Mouse (Mus musculus) kidney, adult 8-10 months (tissue): ENCODE data around the gene Bckdk.

Source experiments
- DNase-seq, 2 experiments: peaks; one replicate each; pipeline ENCODE4 v3.0.0; 2022

Bckdk gene

DNA sequence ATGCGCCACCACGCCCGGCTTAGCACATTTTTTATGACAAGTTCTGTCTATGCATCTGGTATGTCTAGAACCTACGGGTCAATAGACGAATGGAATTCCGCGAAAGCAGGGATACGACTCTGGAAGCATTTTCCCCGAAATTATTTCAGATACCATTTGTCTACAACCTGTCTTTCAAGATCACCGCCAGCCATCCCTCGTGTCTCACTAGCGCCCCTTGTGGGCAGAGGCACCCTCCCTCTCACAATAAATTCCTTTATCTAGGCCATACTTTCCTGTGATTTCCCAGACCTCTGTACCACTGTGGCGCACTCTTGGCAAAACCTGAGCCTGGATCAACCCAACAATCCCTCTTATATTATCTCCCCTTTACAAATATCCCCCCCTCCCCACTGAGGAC is 7.5 kb upstream of the Bckdk start:
- DNase-seq: peak in 1 of 2 experiments; percentile 69

DNA sequence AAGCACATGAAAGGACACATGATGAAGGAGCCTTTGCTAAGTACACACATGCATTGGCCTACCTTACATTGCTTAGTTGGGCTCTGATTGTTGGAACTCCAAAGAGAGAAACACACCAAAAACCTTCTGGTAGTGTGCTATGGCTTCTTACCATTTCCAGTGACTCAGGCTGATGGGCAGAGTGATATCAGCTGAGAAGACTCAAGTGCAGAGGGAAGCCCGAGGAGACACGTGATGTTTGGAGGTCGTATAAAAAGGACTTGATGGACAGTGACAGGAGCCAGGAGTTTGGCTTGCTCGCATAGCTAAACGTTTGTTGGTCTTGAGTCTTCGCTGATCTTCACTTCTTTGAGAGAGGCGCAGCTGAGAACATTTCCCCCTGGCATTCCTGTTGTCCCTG is 6.3 kb upstream of the Bckdk start:
- no peak for DNase-seq

DNA sequence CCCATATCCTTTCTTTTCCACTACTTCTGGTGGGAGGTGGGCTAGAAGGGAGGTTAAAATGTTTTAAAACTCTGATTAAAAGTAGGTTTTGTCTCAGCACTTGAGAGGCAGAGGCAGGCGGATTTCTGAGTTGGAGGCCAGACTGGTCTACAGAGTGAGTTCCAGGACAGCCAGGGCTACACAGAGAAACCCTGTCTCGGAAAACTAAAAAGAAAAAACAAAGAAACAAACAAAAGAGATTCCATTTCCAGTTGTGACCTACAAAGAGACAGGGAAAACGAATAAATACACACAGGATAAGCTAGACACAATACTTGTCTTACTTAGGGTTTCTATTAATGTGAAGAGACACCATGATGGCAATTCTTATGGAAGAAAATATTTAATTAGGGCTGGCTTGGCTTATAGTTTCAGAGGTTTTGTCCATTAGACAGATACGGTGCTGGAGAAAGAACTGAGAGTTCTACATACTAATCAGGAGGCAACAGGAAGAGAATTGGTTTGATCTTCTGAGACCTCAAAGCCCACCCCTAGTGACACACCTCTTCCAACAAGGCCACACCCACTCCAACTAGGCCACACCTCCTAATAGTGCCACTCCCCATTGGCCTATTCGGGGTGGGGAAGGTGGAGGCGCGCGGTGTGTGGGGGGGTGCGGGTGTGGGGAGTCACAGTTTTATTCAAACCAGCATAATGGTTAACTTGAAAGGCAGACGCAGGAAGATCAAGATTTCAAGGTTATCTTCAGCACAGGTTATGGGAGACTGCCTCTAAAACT is 5.5 kb upstream of the Bckdk start:
- DNase-seq: no peak

- no peak for DNase-seq
Measured at GRCm38 (mm10) chr7:127899997-127900396, 3.9 kb upstream of the Bckdk start.

DNA sequence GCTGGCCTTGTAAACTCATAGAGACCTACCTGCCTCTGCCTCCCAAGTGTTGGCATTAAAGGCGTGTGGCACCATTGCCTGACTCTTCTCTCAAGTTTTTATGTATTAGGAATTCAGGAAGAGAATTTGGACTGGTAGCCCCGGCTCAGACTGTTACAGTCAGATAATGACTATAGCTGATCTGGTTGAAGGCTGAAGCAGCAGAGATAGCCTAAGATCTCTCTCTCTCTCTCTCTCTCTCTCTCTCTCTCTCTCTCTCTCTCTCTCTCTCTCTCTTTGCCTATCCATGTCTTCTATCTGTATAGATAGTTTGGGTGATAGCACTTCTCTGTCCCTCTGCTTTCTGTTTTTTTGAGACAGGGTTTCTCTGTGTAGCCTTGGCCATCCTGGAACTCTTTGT is 2.1 kb upstream of the Bckdk start:
- DNase-seq: no peak

DNA sequence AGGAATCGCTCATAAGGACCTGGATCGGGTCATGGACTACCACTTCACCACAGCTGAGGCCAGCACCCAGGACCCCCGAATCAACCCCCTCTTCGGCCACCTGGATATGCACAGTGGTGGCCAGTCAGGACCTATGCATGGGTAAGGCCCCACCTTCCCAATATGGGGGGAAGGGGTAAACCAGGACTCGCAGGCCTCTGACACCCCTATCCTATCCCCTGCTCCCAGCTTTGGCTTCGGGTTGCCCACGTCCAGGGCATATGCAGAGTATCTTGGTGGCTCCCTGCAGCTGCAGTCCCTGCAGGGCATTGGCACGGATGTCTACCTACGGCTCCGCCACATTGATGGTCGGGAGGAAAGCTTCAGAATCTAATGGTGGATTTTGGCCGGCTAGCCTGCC is 4.1 kb downstream of the Bckdk start:
- no peak for DNase-seq

DNA sequence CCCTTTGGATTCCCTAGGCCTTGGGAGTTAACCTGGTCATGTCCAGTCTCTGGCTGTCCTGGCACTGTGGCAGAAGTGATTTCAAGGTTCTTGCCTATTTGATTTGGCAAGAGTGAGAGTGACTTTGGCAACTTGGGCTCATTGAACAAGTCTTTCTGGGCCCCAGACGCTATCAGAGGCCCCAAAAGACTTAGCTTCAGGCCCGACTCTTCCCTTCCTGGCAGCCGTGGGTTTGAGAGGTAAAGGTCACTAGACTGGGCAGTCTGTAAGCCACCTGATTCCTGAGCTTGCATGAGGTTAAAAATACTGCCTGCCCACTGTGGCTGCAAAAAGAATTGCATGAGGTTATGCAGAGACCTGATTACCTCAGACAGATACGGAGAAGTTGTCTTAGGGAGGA is 4.8 kb downstream of the Bckdk start:
- no peak for DNase-seq

- peak; percentile 87 to 89 for DNase-seq
Measured at GRCm38 (mm10) chr7:127912190-127912871, 8.4 kb downstream of the Bckdk start, which contains the start of gene Kat8. TSS of gene Kat8 (plus strand) at chr7:127912516.

- DNase-seq: no peak
Measured at GRCm38 (mm10) chr7:127912938-127913337, 9.1 kb downstream of the Bckdk start.

- DNase-seq: no peak
Measured at GRCm38 (mm10) chr7:127915293-127915692, 11.4 kb downstream of the Bckdk start.

- DNase-seq: peak in 1 of 2 experiments; percentile 80
Measured at GRCm38 (mm10) chr7:127918203-127918602, 14.3 kb downstream of the Bckdk start.

DNA sequence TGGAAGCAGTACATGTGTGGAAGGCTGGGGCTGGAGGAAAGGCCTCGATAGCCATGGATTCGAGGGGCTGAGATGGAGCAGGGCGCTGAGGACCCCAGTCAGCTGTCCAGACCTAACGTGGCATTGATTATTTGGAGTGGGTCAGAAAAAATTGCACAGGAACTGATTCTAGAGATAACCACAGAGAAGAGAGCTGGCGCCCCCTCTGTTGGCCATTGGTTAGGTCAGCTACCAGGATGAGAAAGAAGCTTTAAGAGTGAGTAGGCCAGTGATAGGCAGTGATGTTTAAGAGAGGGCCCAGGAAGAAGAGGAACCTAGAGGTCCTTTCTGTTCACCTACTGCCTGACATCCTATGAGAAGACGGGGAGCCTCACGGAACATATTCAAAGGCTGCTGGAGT is 15.4 kb downstream of the Bckdk start:
- DNase-seq: peak in 1 of 2 experiments; percentile 45

DNA sequence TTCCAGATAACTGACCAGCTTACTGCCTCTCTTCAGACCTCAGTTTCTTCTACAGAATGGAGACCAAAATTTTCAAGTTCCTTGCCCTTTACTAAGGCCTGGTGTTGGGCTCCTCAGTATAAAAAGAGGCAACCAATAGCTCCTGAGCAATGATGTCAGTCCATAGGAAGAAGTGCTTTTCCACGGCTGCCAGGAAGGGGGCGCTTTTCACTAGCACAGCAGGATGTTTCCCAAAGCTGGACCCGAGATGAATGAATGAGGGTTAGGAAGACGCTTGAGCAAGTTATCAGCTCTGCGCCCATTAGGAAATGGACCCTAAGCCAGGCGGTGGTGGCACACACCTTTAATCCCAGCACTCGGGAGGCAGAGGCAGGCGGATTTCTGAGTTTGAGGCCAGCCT is 17.6 kb downstream of the Bckdk start:
- peak in 1 of 2 experiments; percentile 64 for DNase-seq

- no peak for DNase-seq
Measured at GRCm38 (mm10) chr7:127922451-127923275, 18.8 kb downstream of the Bckdk start.

DNA sequence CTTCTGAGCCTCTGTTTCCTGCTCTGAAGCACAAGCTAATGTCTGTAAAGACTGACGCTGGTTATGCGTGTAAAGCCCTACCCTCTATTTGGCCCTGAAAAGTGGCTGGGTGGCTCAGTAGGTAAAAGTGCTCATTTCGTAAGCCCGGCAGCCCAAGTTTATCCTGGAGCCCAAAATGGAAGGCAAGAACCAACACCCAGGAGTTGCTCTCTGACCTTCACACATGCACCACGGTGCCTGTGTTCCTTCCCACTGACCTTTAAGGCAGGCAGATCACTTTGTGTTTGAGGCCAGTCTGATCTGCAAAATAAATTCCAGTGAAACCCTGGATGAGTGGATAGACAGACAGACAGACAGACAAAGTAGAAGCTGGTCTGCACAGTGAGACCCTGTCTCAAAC is 19.8 kb downstream of the Bckdk start:
- no peak for DNase-seq

GRCm38 (mm10) chr7:127925252-127925651 is 21.4 kb downstream of the Bckdk start:
- peak; percentile 92 to 93 for DNase-seq

DNA sequence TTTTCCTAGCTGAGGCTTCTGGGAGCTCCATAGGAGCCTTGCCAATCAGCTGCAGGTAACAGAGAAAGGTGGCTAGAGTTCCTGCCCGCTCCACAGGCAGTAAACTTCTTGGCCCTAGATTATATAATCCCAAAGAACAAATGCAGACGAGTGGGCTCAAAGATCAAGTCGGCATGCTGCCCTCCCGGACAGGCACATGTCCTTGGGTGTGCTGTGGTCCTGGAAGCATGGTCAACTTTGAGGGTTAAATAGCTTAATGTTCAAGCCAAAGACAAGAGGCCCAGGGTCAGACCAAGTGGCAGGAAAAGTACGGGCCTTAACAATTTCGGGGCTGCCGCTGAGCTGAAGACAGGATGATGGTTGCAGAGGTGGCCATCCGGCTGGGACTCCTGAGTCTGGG is 22.2 kb downstream of the Bckdk start:
- peak; percentile 86 to 91 for DNase-seq

DNA sequence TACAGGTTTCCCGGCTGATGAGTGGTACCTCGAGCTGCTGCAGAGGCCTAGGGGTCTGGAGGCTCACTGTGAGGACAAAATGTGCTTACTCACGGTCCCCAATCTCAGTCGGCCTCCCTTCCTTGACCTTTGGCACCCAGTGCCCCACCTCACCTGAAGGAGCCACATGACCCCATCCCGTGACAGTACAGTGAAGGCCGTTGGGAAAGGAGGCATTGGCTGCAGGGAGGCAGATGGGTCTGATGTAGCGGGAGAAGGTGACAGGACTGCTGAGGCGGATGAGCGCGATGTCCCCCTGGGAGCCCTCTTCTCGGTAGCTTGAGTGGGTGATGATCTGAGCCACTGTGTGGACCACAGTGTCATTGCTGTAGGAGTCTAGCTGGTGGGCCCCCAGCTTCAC is 23.0 kb downstream of the Bckdk start:
- DNase-seq: peak; percentile 85

DNA sequence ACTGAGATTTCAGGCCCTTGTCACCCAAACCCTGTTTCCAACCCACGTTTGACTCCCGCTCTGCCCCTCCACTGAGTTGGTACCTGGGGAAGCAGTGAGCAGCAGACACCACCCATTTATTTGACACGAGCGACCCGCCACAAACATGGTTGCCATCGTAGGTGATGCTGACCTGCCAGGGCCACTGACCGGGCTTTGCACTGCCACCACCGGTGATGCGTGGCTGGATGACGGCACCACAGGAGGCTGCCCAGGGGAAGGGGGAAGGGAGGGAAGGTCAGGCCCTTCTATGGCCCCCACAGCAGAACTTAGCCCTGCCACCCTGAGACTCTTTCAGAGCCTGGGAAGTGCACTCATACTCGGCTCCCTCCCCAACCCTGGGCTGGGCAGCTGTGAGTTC is 23.8 kb downstream of the Bckdk start:
- no peak for DNase-seq

GRCm38 (mm10) chr7:127928596-127928995 is 24.7 kb downstream of the Bckdk start:
- DNase-seq: no peak

DNA sequence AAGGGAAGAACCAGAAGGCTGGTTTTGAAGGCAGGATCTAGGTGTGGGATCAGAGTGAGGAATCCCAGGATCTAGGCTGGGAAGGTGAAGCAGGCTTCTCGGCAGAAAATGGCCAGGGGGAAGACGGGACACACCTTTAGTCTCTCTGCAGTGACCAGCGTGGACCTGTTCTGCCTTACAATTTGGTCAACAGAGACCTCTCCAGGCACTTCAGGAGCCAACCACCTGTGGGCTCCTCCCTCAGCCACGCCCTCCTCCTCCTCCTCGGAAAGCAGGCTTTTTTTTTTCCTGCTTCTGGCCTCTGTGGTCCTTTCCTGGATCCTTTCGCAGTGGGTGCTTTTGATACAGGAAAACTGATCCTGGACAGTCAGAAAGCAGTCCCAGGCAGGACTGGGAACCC is 26.0 kb downstream of the Bckdk start, which contains the start of gene Prss8:
TSS of gene Prss8 (minus strand) at position 182 of the 400 bp plus-strand sequence.
- DNase-seq: peak; percentile 95 to 96

DNA sequence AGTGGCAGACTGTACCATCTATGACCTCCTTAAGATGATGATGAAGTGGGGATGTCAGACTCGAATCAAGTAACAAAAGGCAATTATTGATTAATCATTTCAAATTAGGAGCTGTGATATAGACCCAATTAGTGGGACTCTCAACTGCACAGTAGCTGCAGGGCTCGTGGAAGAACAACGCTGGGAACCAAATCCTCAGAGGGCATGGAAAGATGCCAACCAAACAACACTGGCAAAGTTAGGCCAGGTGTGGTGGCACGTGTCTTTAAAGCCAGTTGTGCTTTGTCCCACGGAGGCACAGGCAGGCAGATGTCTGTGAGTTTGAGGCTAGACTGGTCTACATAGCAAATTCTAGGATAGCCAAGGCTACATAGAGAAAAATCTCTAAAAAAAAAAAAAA is 26.8 kb downstream of the Bckdk start:
- no peak for DNase-seq
